Mouse (Mus musculus): ENCODE measurements around the gene Zbtb8b. TPM values are rescaled to one million over a fixed set of nuclear protein-coding genes. Genes with fewer than 3 reads are reported as not detected.
"Not testable (repeated sequence)": the region's sequence is repeated elsewhere in the genome, so short reads cannot be mapped to it uniquely, and the experiment has no call there.

Zbtb8b gene
- total and polyA plus RNA-seq, 2 experiments from 2014 or later, result 9.2 to 10.5 TPM

DNA sequence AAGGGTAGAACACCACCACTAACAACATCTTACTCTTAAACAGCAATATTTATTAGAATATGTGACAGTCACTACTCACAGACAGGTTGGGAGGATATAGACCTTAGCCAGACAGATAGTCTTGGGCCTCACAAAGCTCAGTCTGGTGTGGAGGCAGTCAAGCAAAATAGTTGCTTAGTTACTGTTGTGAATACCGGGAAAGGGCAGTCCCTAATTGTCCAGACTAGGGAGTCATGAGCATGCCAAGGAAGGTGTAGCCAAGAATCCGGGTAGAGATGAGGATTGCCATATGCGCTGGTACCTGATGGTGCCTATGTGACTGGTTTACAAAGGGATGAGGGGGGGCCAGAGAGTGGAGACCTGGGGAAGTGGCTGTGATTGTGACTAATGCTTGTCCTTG, 21.5 kb upstream of the Zbtb8b start:
- H3K4me3 ChIP-seq (ENCODE audit: low read depth, low read length), result peak overlapping the region; percentile 90
- ATAC-seq (no peak), DNase-seq (no peak)
- H3K9me3 ChIP-seq (ENCODE audit: low read length), result no peaks in the 10 kb centered on the region
- no peaks in the 10 kb centered on the region for H3K27me3 ChIP-seq (ENCODE audit: insufficient read depth, low read length)
- TF ChIP-seq CTCF (IDR thresholded peaks at IDR 0.05; ENCODE audit: low read depth), result no peak
- H3K9ac ChIP-seq, result peak overlapping the region; percentile 84
- WGBS, result 22% methylated on average over 3 of the region's 3 CpGs
- peaks cover 7% of the 10 kb centered on the region for H3K4me1 ChIP-seq (ENCODE audit: insufficient read depth)
- peak overlapping the region; percentile 83 for H3K4me2 ChIP-seq (ENCODE audit: low read depth)
- peaks cover 32% of the 10 kb centered on the region for H3K36me3 ChIP-seq (ENCODE audit: insufficient read depth)
- H3K27ac ChIP-seq (ENCODE audit: low read depth, low read length), result peak overlapping the region; percentile 80

- DNase-seq, result peak; percentile 100
- WGBS, result under 1% methylated on average over 44 of the region's 46 CpGs
- Histone ChIP-seq H3K4me3 (ENCODE audit: low read depth, low read length) (peak within 1 kb of the TSS; percentile 90), H3K4me2 (ENCODE audit: low read depth) (peak within 1 kb of the TSS; percentile 83), H3K36me3 (ENCODE audit: insufficient read depth) (peaks cover 24% of the 10 kb centered on the region), H3K4me1 (ENCODE audit: insufficient read depth) (peaks cover 7% of the 10 kb centered on the region), H3K9me3 (ENCODE audit: low read length) (no peaks in the 10 kb centered on the region), H3K9ac (peak within 1 kb of the TSS; percentile 84), H3K27me3 (ENCODE audit: insufficient read depth, low read length) (no peaks in the 10 kb centered on the region), H3K27ac (ENCODE audit: low read depth, low read length) (peak within 1 kb of the TSS; percentile 90)
- TF ChIP-seq CTCF (IDR thresholded peaks at IDR 0.05; ENCODE audit: low read depth), result 0 out of 2 replicates have a peak, but pooled peaks have one; percentile 16
- ATAC-seq, result peak; percentile 99
Measured at GRCm38 (mm10) chr4:129461183-129461960, 20.7 kb upstream of the Zbtb8b start, which contains the start of gene Bsdc1. TSS of gene Bsdc1 (plus strand) at chr4:129461581.

DNA sequence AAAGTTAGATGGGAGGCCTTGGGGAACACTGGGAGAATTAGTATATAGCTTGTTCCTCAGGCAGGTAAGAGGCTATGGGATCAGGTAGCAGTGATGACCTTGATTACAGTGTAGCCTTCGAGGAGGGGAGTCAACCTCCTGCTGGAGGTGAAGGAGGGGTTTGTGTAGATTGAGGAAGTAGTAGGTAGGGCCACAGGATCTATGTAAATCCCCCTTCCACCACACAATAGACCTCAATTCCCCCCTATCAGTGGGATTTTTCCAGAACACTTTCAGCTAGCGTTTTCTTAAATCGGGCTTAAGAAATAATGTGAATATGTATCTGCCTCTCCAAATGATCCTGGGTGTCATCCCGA, 20.2 kb upstream of the Zbtb8b start:
- H3K36me3 ChIP-seq (ENCODE audit: insufficient read depth), result peaks cover 19% of the 10 kb centered on the region
- no peaks in the 10 kb centered on the region for H3K27me3 ChIP-seq (ENCODE audit: insufficient read depth, low read length)
- H3K4me1 ChIP-seq (ENCODE audit: insufficient read depth), result peaks cover 7% of the 10 kb centered on the region
- peak overlapping the region; percentile 56 for H3K9ac ChIP-seq
- H3K9me3 ChIP-seq (ENCODE audit: low read length), result no peaks in the 10 kb centered on the region
- peak overlapping the region; percentile 49 for H3K4me2 ChIP-seq (ENCODE audit: low read depth)
- 0% methylated on average over 4 of the region's 4 CpGs for whole genome bisulfite sequencing
- H3K27ac ChIP-seq (ENCODE audit: low read depth, low read length), result peak overlapping the region; percentile 90
- ATAC-seq, result peak; percentile 7
- no peak for DNase-seq
- no peak for TF ChIP-seq CTCF (IDR thresholded peaks at IDR 0.05; ENCODE audit: low read depth)
- H3K4me3 ChIP-seq (ENCODE audit: low read depth, low read length), result peak overlapping the region; percentile 90

- peaks cover 7% of the 10 kb centered on the region for H3K4me1 ChIP-seq (ENCODE audit: insufficient read depth)
- H3K27me3 ChIP-seq (ENCODE audit: insufficient read depth, low read length), result no peaks in the 10 kb centered on the region
- 92% methylated on average over 3 of the region's 3 CpGs for WGBS
- H3K9me3 ChIP-seq (ENCODE audit: low read length), result no peaks in the 10 kb centered on the region
- peaks cover 9% of the 10 kb centered on the region; the same call in 1 of the 2 replicates for H3K36me3 ChIP-seq (ENCODE audit: insufficient read depth)
- no peak overlapping the region for H3K27ac ChIP-seq (ENCODE audit: low read depth, low read length)
- H3K9ac ChIP-seq, result no peak overlapping the region
- no peak overlapping the region for H3K4me3 ChIP-seq (ENCODE audit: low read depth, low read length)
- DNase-seq, result no peak
- no peak for TF ChIP-seq CTCF (IDR thresholded peaks at IDR 0.05; ENCODE audit: low read depth)
- ATAC-seq, result no peak
- no peak overlapping the region for H3K4me2 ChIP-seq (ENCODE audit: low read depth)
Measured at GRCm38 (mm10) chr4:129459726-129460125, 19.1 kb upstream of the Zbtb8b start.

DNA sequence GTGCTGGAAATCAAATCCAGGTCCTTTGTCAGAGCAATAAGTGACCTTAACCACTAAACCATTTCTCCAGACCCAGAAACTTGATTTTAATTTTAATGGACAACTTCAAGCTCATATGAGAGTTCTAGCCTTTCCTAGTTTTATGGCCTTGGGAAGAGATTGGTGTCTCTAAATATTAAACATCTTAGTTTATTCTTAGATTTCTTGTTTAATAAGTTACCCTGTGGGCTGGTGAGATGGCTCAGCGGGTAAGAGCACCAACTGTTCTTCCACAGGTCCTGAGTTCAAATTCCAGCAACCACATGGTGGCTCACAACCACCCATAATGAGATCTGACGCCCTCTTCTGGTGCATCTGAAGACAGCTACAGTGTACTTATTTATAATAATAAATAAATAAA, 16.7 kb upstream of the Zbtb8b start:
- H3K9me3 ChIP-seq (ENCODE audit: low read length); H3K36me3 ChIP-seq (ENCODE audit: insufficient read depth); H3K27me3 ChIP-seq (ENCODE audit: insufficient read depth, low read length); ATAC-seq; H3K9ac ChIP-seq; H3K4me2 ChIP-seq (ENCODE audit: low read depth); H3K4me1 ChIP-seq (ENCODE audit: insufficient read depth); H3K27ac ChIP-seq (ENCODE audit: low read depth, low read length); H3K4me3 ChIP-seq (ENCODE audit: low read depth, low read length); DNase-seq: not testable (repeated sequence)
- WGBS, result 86% methylated on average over 2 of the region's 2 CpGs

DNA sequence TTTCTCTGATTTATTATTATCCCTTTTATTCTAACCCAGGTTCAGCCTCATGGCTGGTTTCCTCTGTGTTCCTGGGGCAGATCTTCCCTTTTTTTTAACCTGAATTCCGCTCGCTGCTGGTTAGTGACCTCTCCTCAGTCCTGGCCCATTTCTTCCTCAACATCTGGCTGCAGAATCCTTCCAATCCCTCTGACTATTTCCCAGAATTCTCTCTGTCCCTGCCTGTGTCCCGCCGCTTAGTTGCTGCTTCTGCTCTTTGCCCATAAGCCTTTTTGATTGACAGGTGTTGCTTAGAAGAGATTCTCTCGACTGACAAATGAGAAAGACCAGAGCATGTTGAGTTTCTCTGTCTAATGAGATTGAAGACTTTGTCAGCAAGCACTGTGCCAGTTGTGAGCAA, 15.5 kb upstream of the Zbtb8b start:
- Histone ChIP-seq H3K4me1 (ENCODE audit: insufficient read depth) (no peaks in the 10 kb centered on the region), H3K9ac (no peak overlapping the region), H3K4me3 (ENCODE audit: low read depth, low read length) (no peak overlapping the region), H3K36me3 (ENCODE audit: insufficient read depth) (no peaks in the 10 kb centered on the region), H3K27me3 (ENCODE audit: insufficient read depth, low read length) (no peaks in the 10 kb centered on the region), H3K9me3 (ENCODE audit: low read length) (no peaks in the 10 kb centered on the region), H3K4me2 (ENCODE audit: low read depth) (no peak overlapping the region), H3K27ac (ENCODE audit: low read depth, low read length) (no peak overlapping the region)
- no peak for TF ChIP-seq CTCF (IDR thresholded peaks at IDR 0.05; ENCODE audit: low read depth)
- WGBS, result 45% methylated on average over 5 of the region's 5 CpGs
- ATAC-seq (no peak), DNase-seq (no peak)

GRCm38 (mm10) chr4:129455265-129455664, 14.6 kb upstream of the Zbtb8b start:
- Histone ChIP-seq H3K9ac (no peak overlapping the region), H3K4me3 (ENCODE audit: low read depth, low read length) (no peak overlapping the region), H3K27me3 (ENCODE audit: insufficient read depth, low read length) (no peaks in the 10 kb centered on the region), H3K36me3 (ENCODE audit: insufficient read depth) (no peaks in the 10 kb centered on the region), H3K4me2 (ENCODE audit: low read depth) (no peak overlapping the region), H3K9me3 (ENCODE audit: low read length) (no peaks in the 10 kb centered on the region), H3K4me1 (ENCODE audit: insufficient read depth) (no peaks in the 10 kb centered on the region), H3K27ac (ENCODE audit: low read depth, low read length) (no peak overlapping the region)
- WGBS, result 0% methylated on average over 5 of the region's 5 CpGs
- peak; percentile 98 for TF ChIP-seq CTCF (IDR thresholded peaks at IDR 0.05; ENCODE audit: low read depth)
- ATAC-seq, result peak; percentile 84
- peak; percentile 91 for DNase-seq
